Mouse (Mus musculus): ENCODE data around the gene Fstl3.

The Fstl3 gene

GRCm38 (mm10) chr10:79814271-79814842 is 37.3 kb downstream of the Fstl3 start:
- no peak for DNase-seq

GRCm38 (mm10) chr10:79815671-79816494 is 38.8 kb downstream of the Fstl3 start:
- DNase-seq, result no peak

- no peak for DNase-seq
Measured at GRCm38 (mm10) chr10:79817111-79817510, 40.0 kb downstream of the Fstl3 start.

GRCm38 (mm10) chr10:79818225-79818624 is 41.2 kb downstream of the Fstl3 start:
- no peak for DNase-seq

- no peak for DNase-seq
Measured at GRCm38 (mm10) chr10:79819606-79820005, 42.5 kb downstream of the Fstl3 start.

GRCm38 (mm10) chr10:79820277-79820676 is 43.2 kb downstream of the Fstl3 start:
- no peak for DNase-seq

GRCm38 (mm10) chr10:79820782-79821181 is 43.7 kb downstream of the Fstl3 start, which contains the start of gene Misp:
Gene Misp, plus strand, starts transcription at chr10:79820989.
- no peak for DNase-seq

GRCm38 (mm10) chr10:79821731-79822130 is 44.7 kb downstream of the Fstl3 start:
- no peak for DNase-seq

GRCm38 (mm10) chr10:79822372-79822771 is 45.3 kb downstream of the Fstl3 start:
- DNase-seq, result no peak

- DNase-seq, result no peak
Measured at GRCm38 (mm10) chr10:79823011-79823410, 45.9 kb downstream of the Fstl3 start.

- no peak for DNase-seq
Measured at GRCm38 (mm10) chr10:79824413-79824812, 47.3 kb downstream of the Fstl3 start.

- no peak for DNase-seq
Measured at GRCm38 (mm10) chr10:79831583-79831982, 54.5 kb downstream of the Fstl3 start.
